Mouse (Mus musculus) kidney, embryonic 15.5 days (tissue): ENCODE data around the gene Sdk1. TPM values are rescaled to one million over a fixed set of nuclear protein-coding genes. Genes with fewer than 3 reads are reported as not detected.

Source experiments
- ATAC-seq: fragments of 200-750 bp; cut with Nextera tagmentation; replicated peaks from 2 replicates; pipeline ENCODE4 v1.8.0; 2017; ENCODE audit warnings: moderate TSS enrichment; ENCODE audit not compliant: low FRiP score
- H3K27ac ChIP-seq: fragments of 300-500 bp; sonication (generic); 2 replicates; pipeline ENCODE4 v1.5.1; 2015; ENCODE audit warnings: mild to moderate bottlenecking, inconsistent platforms
- H3K27me3 ChIP-seq: fragments of 300-500 bp; sonication (generic); 2 replicates; pipeline ENCODE4 v1.6.1; 2015; ENCODE audit warnings: inconsistent platforms
- H3K36me3 ChIP-seq: fragments of 300-500 bp; sonication (generic); 2 replicates; pipeline ENCODE4 v1.6.1; 2015; ENCODE audit warnings: inconsistent platforms
- H3K4me1 ChIP-seq: fragments of 300-500 bp; sonication (generic); 2 replicates; pipeline ENCODE4 v1.6.1; 2015; ENCODE audit warnings: inconsistent platforms
- H3K4me2 ChIP-seq: fragments of 300-500 bp; sonication (generic); 2 replicates; pipeline ENCODE4 v1.6.1; 2015; ENCODE audit warnings: moderate library complexity, mild to moderate bottlenecking, inconsistent platforms
- H3K4me3 ChIP-seq: fragments of 300-500 bp; sonication (generic); replicated peaks from 2 replicates; pipeline ENCODE4 v1.5.1; 2015; ENCODE audit warnings: mild to moderate bottlenecking, inconsistent platforms
- H3K9ac ChIP-seq: fragments of 300-500 bp; sonication (generic); 2 replicates; pipeline ENCODE4 v1.6.1; 2015; ENCODE audit warnings: mild to moderate bottlenecking, inconsistent platforms
- H3K9me3 ChIP-seq: fragments of 300-500 bp; sonication (generic); replicated peaks from 2 replicates; pipeline ENCODE4 v1.6.1; 2016; ENCODE audit warnings: inconsistent platforms
- WGBS: fragments of 180-500 bp; shearing (Covaris S2); methylation state at CpG from one replicate; pipeline ENCODE4 v1.1.7; 2015; ENCODE audit warnings: mixed read lengths; 5-methylcytosine and 5-hydroxymethylcytosine counted together
- polyA plus RNA-seq: library from polyadenylated mRNA; unstranded; fragments of >200 nt; fragmentation: Nextera tagmentation; extraction: Ambion mirVana; gene quantifications from 2 replicates; pipeline ENCODE4 v1.2.1, GENCODE M21; 2015

Gene Sdk1
- 2.6 and 3.3 TPM in 2 replicates for polyA plus RNA-seq

DNA sequence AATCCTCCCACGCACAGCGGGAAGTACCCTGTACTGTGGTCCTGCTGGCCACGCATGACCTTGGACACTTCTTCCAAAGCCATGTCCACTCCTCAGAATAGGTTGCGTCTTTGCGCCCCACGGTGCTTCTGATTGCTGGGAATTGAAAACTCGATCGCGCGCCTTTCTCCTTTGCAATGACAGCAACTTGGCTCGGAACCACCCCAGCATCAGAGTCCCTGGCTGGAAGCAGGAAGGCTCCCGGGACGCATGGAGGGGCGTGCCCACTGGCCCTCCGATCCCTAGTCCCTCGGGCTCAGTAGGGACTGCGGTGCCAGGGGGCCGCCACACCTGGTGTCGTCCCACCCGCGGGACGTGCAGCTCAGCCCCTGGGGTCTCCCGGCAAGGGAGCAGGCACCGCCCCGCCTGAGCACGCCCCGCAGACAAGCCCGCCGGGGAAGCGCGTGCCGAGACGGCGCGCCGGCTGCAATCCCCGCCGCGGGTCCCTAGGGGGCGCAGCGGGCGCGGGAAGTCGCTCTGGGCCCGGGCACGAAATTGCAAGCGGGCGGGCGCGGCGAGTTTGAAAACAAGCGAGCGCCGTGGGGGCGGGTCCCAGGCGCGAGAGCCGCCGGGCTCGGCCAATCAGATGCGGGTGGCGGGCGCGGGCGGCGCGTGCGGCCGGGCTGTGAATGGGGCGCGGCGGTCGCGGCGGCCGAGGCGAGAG is at the start of gene Sdk1:
Gene Sdk1, plus strand, starts transcription at position 650 of the 703 bp plus-strand sequence.
- WGBS, result under 1% methylated on average over 67 of the region's 77 CpGs
- Histone ChIP-seq H3K27ac (peak within 1 kb of the TSS; percentile 58), H3K9me3 (no peaks in the 10 kb centered on the region), H3K4me2 (peak within 1 kb of the TSS; percentile 97), H3K36me3 (no peaks in the 10 kb centered on the region), H3K4me1 (peaks cover 38% of the 10 kb centered on the region), H3K4me3 (peak within 1 kb of the TSS; percentile 70), H3K9ac (peak within 1 kb of the TSS; percentile 60), H3K27me3 (peaks cover 61% of the 10 kb centered on the region)
- peak; percentile 96 for ATAC-seq

DNA sequence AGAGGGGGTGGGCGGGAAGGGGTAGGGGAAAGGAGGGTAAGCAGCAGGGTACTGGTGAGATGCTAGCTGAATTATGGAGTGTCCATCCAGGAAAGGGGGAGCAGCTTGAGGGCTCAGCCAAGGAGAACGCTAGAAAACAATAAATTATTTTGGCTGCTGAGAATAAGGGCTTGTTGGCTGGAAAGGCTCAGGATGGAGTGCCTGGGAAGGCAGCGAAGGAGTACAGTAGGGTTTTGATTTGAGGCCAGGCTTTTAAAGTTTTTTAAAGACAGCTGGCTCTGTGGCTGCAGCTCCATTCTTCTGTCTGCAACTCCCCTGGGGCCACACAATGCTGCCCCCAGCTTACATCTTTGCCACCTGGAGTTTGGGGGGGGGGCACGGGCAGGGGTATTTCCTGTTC is 44.0 kb upstream of the Sdk1 start:
- Histone ChIP-seq H3K27me3 (no peaks in the 10 kb centered on the region), H3K9ac (no peak overlapping the region), H3K9me3 (no peaks in the 10 kb centered on the region), H3K27ac (no peak overlapping the region), H3K4me1 (peaks cover 18% of the 10 kb centered on the region), H3K4me3 (no peak overlapping the region), H3K4me2 (peak overlapping the region; percentile 42), H3K36me3 (no peaks in the 10 kb centered on the region)
- ATAC-seq, result peak; percentile 36; the same call in 1 of the 2 replicates
- WGBS, result 15% methylated on average over 4 of the region's 4 CpGs

DNA sequence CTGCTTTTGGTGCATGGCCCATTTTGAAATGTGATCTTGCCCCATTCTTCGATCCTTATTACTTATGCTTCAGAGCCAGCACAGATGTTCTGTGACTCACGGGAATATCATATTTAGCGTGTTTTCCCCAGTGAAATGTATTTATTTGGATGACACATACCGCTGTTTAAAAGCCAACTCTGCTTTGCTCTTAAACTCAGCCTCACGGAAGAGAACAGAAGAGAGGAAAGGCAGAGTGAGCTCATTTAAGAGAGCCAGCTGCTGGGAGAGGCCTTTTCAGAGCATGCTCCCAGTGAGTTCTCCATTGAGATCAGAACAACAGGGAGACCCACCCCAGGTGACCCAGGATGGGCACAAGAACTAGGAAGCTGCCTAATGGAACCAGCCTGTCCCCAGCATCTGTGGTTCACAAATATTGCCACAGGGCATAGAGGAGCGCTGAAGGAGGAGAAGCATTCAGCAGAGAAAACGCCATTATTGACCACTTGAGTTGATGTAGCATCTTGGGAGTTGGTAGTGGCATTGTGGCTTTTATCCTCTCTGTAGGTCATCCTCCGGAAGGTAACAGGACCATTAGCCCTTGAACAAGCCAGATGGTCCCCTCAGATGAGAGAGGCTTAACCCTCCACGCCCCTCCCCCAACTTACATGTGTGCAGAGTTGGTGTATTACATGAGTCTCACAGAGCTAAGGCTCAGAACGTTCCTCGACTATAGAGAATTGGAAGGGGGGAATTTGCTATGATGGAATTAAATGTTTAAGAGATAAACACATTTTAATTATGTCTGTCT is 38.8 kb upstream of the Sdk1 start:
- Histone ChIP-seq H3K27ac (no peak overlapping the region), H3K9ac (no peak overlapping the region), H3K27me3 (no peaks in the 10 kb centered on the region), H3K36me3 (no peaks in the 10 kb centered on the region), H3K9me3 (no peaks in the 10 kb centered on the region), H3K4me1 (peaks cover 4% of the 10 kb centered on the region), H3K4me3 (no peak overlapping the region), H3K4me2 (no peak overlapping the region)
- WGBS, result 81% methylated on average over 11 of the region's 11 CpGs
- no peak for ATAC-seq

DNA sequence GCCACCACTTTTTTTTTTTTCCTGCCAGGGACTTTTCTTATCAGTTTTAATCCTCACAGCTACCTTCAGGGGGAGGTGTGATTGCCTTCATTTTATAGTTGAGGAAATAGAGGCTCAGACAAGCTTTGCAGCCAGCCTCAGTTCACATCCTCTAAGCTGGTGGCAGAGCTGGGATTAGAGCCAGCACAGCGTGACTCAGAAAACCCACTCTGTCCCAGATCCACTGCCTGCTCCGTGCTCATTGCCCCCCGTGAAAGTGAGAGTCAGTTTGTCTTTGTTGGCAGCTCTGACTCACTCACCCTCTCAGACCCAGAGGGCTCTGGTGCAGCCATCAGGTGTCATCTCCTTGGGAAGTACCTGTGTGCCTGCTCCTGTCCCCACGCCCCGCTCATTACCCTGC is 34.2 kb upstream of the Sdk1 start:
- H3K4me2 ChIP-seq, result no peak overlapping the region
- no peak for ATAC-seq
- no peak overlapping the region for H3K9ac ChIP-seq
- no peaks in the 10 kb centered on the region for H3K27me3 ChIP-seq
- no peaks in the 10 kb centered on the region; the same call in 1 of the 2 replicates for H3K9me3 ChIP-seq
- no peak overlapping the region for H3K4me3 ChIP-seq
- no peak overlapping the region for H3K27ac ChIP-seq
- 55% methylated on average over 5 of the region's 5 CpGs for WGBS
- H3K36me3 ChIP-seq, result no peaks in the 10 kb centered on the region
- H3K4me1 ChIP-seq, result no peaks in the 10 kb centered on the region

DNA sequence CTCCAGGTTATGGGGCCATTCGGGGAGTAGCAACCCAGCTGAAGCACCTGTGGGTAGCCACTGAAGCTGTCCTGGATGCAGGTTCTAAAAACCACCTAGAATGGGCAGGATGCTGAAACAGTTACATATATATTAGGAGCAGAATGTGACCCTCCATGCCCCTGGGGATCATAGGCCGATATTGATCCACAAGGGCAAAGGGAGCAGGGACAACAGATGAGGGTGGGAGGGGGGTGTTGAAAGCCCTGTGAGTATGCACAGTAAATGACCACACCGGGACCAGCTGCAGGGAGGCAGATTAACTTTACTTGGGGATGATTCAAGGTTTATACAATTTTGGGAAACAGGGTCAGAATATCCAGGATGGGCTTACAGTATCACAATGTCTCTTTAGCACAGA is 16.0 kb upstream of the Sdk1 start:
- H3K27me3 ChIP-seq, result no peaks in the 10 kb centered on the region
- H3K36me3 ChIP-seq, result no peaks in the 10 kb centered on the region
- H3K4me1 ChIP-seq, result no peaks in the 10 kb centered on the region
- 75% methylated on average over 3 of the region's 3 CpGs for WGBS
- H3K27ac ChIP-seq, result no peak overlapping the region
- H3K4me3 ChIP-seq, result no peak overlapping the region
- H3K4me2 ChIP-seq, result no peak overlapping the region
- no peak overlapping the region for H3K9ac ChIP-seq
- no peaks in the 10 kb centered on the region for H3K9me3 ChIP-seq
- ATAC-seq, result no peak

DNA sequence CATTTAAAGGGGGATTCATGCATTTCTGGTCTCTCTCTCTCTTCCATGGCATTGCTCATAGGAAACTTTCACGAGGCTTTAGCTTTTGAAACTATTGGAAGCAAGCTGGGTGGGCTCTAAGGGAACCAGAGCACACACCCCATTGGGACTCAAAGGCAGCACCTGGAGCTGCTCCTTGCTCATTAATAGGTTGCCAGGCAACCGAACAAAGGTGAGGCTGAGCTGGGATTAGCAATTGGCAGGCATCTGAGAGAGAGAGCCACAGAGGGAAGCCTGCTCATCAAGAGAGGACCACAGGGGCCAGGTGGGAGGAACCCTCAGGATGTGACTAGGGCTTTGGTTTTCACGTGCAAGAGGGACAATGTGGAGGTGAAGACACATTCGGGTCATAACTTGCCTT is 7.0 kb upstream of the Sdk1 start:
- H3K4me3 ChIP-seq, result no peak overlapping the region
- no peak for ATAC-seq
- H3K36me3 ChIP-seq, result no peaks in the 10 kb centered on the region
- no peaks in the 10 kb centered on the region for H3K9me3 ChIP-seq
- WGBS, result 31% methylated on average over 4 of the region's 4 CpGs
- no peak overlapping the region for H3K27ac ChIP-seq
- no peak overlapping the region for H3K4me2 ChIP-seq
- H3K4me1 ChIP-seq, result no peaks in the 10 kb centered on the region
- H3K9ac ChIP-seq, result no peak overlapping the region
- H3K27me3 ChIP-seq, result peaks cover 9% of the 10 kb centered on the region

DNA sequence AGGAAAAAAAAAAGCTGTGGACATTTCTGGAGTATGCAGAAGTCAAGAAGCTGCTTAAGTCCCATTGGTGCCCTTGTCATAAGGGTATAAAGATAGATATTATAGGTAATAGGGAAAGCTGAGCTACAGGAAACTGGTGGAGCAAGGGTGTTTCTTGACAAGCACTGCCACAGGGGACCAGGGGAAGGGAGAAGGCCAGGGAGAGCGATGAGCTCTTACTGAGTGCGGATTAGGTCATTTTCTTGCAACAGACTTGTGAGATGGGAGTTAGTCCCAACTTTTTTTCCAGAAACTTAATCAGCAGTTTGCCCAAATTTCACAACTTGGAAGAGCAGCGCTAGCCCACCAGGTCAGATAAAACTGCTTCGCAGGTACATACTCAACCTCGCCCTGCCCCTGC is 1.9 kb upstream of the Sdk1 start:
- 27% methylated on average over 5 of the region's 5 CpGs for WGBS
- peak overlapping the region; percentile 97; the same call in 1 of the 2 replicates for H3K4me2 ChIP-seq
- no peak overlapping the region for H3K4me3 ChIP-seq
- no peak for ATAC-seq
- peaks cover 46% of the 10 kb centered on the region for H3K27me3 ChIP-seq
- H3K9me3 ChIP-seq, result no peaks in the 10 kb centered on the region
- H3K4me1 ChIP-seq, result peaks cover 38% of the 10 kb centered on the region
- H3K9ac ChIP-seq, result no peak overlapping the region
- H3K36me3 ChIP-seq, result no peaks in the 10 kb centered on the region
- H3K27ac ChIP-seq, result no peak overlapping the region

DNA sequence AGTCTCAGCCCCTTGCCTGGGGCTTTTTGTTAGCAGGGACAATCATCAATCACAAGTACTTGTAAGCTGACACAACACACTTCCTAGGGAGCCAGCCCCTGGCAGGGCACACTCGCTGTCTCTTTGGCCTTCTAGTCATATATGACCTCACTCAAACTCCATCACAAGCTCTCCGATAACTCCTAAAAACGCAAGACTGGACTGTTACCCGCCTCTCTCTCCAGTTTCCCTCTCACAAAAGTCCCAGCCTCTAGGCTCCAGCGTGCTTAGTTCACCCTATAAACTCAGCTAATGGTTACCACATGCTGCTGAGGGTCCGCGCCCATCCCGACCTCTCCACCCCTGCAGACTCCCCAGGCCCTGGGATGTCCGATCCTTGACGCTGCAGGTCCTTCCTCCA is 849 bp upstream of the Sdk1 start:
- Histone ChIP-seq H3K9ac (peak overlapping the region; percentile 52), H3K4me2 (peak overlapping the region; percentile 97), H3K27me3 (peaks cover 55% of the 10 kb centered on the region), H3K27ac (no peak overlapping the region), H3K4me1 (peaks cover 38% of the 10 kb centered on the region), H3K36me3 (no peaks in the 10 kb centered on the region), H3K4me3 (peak overlapping the region; percentile 70), H3K9me3 (no peaks in the 10 kb centered on the region)
- WGBS, result under 1% methylated on average over 10 of the region's 10 CpGs
- peak; percentile 14 for ATAC-seq

DNA sequence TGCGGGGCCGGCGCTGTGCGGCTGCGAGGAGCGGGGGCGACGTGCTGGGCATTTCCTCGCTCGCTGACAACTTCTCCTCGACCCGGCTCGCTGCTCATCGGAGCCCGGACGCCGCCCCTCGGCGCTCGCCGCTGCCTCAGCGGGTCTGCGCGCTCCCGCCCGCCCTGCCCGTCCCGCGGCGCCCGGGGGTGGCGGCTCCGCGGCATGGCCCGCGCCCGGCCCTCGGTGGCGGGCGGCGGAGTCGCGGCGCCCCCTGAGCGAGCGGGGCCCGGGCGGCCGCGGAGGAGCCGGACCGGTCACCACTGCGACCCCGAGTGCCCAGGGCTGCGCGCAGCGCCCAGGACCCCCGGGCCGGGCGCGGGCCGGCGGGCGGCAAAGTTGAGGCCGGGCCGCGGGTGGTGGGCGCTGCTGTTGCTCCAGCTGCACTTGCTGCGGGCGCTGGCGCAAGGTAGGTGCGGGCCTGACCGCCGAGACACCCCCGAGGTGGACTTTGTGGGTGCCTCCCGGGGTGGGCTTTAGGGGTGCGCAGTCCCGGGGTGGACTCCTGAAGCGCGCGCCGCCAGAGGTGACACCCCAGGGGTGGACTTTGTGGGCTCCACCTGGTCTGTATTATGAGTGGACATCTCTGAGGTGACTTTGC is 475 bp downstream of the Sdk1 start:
- no peaks in the 10 kb centered on the region for H3K9me3 ChIP-seq
- H3K36me3 ChIP-seq, result no peaks in the 10 kb centered on the region
- peak; percentile 54 for ATAC-seq
- H3K27me3 ChIP-seq, result peaks cover 61% of the 10 kb centered on the region
- peak overlapping the region; percentile 70 for H3K4me3 ChIP-seq
- peak overlapping the region; percentile 60 for H3K9ac ChIP-seq
- WGBS, result under 1% methylated on average over 54 of the region's 82 CpGs
- H3K4me1 ChIP-seq, result peaks cover 38% of the 10 kb centered on the region
- H3K4me2 ChIP-seq, result peak overlapping the region; percentile 97
- peak overlapping the region; percentile 58 for H3K27ac ChIP-seq

DNA sequence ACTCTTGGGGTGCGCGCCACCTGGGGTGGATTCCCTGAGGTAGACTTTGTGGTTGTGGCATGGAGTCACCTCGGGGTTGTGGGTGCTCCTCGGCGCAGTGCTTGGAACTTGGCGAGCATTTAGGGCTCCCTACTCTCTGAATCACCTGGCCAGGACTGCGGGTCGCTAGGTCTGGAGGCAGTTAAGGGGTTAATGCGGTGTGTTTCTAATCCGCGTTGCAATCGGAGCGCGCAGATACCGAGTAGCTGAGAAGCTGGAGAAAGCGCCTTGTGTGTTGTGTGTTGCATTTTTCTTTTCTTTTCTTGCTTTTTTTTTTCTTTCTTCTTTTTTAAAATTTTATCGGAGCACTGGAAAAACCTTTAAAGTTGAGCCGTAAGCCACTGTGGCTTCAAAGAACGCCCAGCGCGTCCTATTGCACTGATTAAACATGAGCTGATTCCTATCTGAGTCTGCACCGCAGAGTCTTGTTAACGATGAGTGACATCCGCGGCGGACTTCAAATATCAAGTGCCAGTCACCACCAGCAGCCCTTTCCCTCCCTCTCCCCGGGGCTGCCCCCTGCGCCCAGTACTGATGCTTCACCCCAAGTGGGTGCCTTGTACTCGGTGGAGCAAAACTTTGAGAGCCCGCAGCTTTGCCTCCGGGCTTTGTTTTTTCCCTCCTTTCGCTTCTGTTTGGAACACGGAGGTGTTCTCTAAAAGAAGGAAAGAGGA is 2.1 kb downstream of the Sdk1 start:
- Histone ChIP-seq H3K9me3 (no peaks in the 10 kb centered on the region), H3K27ac (no peak overlapping the region), H3K36me3 (no peaks in the 10 kb centered on the region), H3K4me2 (peak overlapping the region; percentile 97), H3K9ac (peak overlapping the region; percentile 35), H3K27me3 (peaks cover 61% of the 10 kb centered on the region), H3K4me3 (peak overlapping the region; percentile 70), H3K4me1 (peaks cover 38% of the 10 kb centered on the region)
- ATAC-seq, result no peak
- WGBS, result 3% methylated on average over 33 of the region's 33 CpGs

DNA sequence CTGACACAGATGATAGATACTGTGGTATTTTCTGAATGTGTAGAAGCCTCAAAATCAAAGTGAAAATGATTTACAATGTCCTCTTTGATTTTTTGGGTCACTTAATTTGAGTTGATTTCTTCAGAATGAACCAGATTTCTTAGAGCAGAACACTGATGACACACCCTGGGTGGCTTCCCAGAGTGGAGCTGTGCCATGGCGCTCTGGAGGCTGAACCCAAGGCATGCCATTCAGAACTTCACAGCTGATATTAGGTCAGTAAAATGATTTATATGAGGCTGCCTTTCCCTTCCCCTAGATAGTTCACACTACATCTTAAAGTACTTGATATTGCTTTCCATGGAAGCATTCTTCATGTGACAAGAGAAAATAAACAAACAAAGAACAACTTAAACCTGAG is 23.0 kb downstream of the Sdk1 start:
- 89% methylated on average over 1 of the region's 1 CpGs for WGBS
- no peaks in the 10 kb centered on the region for H3K9me3 ChIP-seq
- no peaks in the 10 kb centered on the region for H3K27me3 ChIP-seq
- no peak overlapping the region for H3K4me2 ChIP-seq
- H3K36me3 ChIP-seq, result no peaks in the 10 kb centered on the region
- no peak overlapping the region for H3K9ac ChIP-seq
- no peaks in the 10 kb centered on the region for H3K4me1 ChIP-seq
- no peak overlapping the region for H3K4me3 ChIP-seq
- no peak overlapping the region for H3K27ac ChIP-seq
- ATAC-seq, result no peak
